Mouse (Mus musculus) telencephalon, adult 2 months (tissue): ENCODE results near the gene Eif6.
"Not testable (repeated sequence)": the region's sequence is repeated elsewhere in the genome, so short reads cannot be mapped to it uniquely, and the experiment has no call there.

Experiments used
- DNase-seq: peaks from one replicate; pipeline ENCODE4 v3.0.0-alpha.2; 2011; ENCODE audit warnings: low read depth, low spot score

The Eif6 gene

GRCm38 (mm10) chr2:155826630-155827424 is at the start of gene Eif6:
Gene Eif6 (minus strand): TSS chr2:155826925.
- peak; percentile 89 for DNase-seq

DNA sequence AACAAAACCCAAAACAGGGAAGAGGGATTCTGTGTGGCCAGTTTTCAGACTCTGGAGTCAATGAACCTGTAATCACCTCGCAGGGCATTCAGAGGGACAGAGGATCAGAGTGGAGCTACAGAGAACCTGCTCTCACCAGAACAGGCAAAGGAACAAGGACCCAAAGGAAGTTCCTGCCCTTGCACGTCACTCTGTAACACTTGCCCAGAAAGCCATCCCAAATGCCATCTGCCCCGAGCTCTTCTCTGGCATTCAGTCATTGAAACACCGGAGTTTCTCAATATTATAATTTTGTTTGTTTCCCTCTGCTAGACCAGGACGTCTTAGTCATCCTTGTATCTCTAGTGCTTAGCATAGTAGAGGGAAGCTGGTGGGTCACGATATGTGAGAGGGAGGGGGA is 46.9 kb upstream of the Eif6 start:
- DNase-seq, result no peak

GRCm38 (mm10) chr2:155872930-155873507 is 46.3 kb upstream of the Eif6 start:
- DNase-seq, result no peak

DNA sequence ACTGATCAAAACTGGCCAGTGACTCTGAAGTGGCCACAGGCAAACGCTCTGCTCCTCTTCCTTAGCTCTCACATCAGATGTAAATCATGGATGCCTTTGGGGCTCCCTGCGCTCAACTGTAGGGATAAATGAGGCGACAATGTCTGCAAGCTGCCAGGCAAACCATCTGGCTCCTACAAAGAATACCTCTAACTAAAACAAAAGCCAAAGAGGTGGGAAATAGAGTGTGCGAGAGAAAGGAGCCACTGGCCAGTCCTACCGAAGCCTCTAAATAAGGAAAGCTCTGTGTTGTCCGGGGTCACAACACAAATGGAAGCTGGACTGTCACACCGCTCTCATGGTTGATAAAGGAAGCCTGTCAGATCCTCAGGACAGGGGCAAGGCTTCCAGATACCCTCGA is 45.8 kb upstream of the Eif6 start:
- no peak for DNase-seq

DNA sequence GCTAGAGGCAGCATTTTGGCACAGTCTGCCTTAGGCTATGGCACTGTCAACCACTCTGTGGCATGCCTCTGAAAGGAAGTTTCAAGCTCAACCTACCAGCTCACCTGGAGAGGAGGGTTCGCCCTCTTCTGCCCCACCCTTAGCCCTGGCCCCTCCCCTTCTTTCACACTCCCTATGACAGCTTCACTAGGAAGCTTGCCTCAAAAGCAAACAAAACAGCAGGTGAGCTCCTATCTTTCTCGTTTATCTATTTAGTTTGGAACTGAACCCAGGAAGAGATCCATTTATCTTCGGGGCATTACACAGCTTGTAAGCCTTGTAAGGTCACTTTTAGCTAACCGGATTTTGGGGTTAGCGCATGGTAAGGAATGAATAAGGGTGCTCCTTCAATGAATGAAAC is 43.0 kb upstream of the Eif6 start:
- DNase-seq, result no peak

- no peak for DNase-seq
Measured at GRCm38 (mm10) chr2:155868320-155868719, 41.6 kb upstream of the Eif6 start.

DNA sequence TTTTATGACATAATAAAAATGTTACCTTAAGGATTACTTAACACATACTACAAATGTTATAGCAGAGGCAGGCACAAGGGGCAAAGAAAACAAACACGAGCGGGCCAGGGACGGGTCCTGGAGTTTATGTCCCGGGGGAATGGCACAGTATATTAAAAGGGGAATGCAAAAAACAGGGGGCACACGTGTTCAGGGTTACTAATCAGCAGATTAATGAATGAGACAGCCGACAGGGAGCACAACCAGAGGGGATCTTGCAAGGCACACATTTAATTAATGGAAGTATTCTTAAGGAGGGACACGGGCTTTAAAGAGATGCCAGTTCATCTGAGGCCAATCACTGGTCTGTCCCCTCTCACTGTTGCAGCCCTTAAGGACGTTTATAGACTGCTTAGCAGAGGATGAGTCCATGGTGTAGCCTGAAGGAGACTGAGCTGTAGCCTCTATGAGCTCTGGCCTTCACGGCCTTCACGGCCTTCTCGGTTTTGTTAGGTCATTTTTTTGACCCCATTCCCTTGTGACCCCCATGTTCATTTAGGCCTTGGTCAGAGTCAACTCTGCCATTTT is 36.7 kb upstream of the Eif6 start:
- DNase-seq, result no peak

DNA sequence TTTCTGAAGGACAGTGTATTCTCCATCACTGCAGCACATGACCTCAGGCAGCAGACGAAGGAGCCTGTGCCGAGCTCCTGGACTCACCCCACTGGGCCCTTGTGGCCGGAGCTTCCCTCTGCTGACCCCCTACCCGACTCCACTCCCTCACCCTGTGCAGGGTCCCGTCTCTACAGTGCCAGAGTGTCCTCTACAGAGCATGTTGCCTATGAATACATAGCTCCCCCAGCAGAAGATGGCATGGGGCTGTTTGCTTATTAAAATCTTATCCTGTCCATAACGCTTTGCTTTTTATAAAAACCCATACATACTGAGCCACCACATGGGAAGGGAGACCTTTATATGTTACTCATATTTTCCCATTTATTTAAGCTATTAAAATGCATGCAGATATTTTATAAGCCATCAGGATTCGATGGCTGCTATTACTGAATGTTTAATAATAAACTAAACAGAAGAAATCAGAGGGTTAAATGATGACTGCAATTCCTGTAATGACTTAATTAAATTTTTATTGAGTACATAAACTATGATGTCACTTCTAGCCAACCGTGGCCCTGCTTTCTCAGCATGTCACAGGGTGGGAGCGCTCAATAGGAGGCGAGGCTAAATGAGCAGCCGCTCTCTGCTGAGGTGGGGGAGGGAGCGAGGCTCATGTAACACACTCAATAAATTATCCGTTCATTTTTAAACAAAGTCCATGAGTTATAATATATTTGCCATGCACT is 36.0 kb upstream of the Eif6 start:
- DNase-seq, result no peak

DNA sequence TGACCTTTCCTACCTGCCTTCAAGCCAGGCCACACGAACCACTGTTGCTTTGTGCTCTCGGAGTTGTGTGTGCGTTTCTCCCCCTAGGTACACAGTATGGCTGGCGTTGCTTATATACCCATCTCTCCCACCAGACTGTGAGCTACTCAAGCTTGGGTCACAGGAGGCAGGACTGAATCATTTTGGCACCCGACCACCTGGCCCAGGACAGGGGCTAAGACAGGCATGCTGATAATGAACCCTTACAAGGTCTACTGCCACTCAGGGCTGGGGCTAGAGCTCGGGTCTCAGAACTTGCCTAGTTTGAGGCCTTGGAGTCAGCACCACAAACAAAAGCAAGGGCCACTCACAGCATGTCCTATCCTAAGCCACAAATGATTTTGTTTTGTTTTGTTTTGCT is 34.9 kb upstream of the Eif6 start:
- DNase-seq, result no peak

GRCm38 (mm10) chr2:155860102-155860501 is 33.4 kb upstream of the Eif6 start:
- no peak for DNase-seq

GRCm38 (mm10) chr2:155852536-155852935 is 25.8 kb upstream of the Eif6 start:
- no peak for DNase-seq

DNA sequence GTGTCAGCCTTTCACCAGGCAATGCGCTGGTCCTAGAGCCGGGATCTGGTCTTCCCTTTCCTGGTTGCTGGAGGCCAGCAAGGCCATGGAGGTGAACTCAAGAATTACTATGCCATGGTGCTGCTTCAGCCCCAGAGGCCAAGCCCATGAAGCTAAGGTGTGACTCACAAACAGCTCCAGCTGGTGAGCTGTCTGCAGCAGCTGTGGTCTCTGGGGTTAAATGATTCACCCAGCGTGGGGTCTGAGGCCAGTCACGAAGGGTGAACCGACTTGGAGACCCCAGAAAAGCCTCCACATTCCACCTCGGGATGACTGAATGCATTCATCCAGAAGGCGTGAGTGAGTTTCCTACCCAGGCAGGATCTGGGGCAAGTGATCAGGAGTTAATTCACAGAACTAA is 23.4 kb upstream of the Eif6 start:
- no peak for DNase-seq

DNA sequence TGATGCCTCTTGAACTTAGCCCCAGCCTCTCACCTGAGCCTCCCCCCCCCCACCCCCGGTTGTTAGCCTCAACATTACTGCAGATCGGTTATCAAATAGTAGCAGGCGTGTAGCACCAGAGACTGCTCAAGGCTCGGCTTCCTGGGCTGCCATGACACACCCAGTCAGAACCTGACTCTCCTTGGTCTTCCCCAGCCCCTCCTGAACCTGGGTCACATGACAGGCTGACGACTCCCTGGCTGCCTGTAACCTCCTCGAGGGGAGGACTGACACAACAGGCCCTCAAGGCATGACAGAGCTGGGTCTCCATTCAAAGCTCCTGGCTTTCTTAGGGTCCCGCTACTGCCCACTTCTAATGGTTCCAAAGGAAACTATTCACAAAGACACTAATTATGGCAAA is 22.7 kb upstream of the Eif6 start:
- DNase-seq, result no peak

- peak; percentile 44 for DNase-seq
Measured at GRCm38 (mm10) chr2:155848291-155848690, 21.6 kb upstream of the Eif6 start.

- no peak for DNase-seq
Measured at GRCm38 (mm10) chr2:155846930-155847329, 20.2 kb upstream of the Eif6 start.

GRCm38 (mm10) chr2:155838961-155839360 is 12.2 kb upstream of the Eif6 start:
- no peak for DNase-seq

GRCm38 (mm10) chr2:155837961-155838360 is 11.2 kb upstream of the Eif6 start:
- DNase-seq, result no peak

DNA sequence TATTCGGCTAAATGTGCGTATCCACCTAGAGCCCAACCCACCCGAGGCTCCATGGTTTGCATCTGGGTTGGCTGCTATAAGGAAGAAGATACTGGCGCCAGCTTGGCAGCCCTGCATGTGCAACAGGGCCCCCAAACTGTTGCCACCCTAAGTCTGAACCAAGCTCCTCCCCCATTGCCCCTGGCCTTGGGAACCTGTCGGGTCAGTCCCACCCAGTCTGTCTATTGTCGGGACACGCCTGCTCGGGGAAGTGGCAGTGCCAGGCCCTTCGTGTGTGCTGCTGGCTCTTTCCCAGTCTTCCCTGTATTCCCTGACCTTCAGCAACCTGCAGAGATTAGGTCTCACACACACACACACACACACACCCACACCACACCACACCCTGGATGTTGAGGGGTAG is 8.0 kb upstream of the Eif6 start, which contains the start of gene Fam83c:
Gene Fam83c (minus strand): TSS at position 123 of the 400 bp plus-strand sequence.
- no peak for DNase-seq

DNA sequence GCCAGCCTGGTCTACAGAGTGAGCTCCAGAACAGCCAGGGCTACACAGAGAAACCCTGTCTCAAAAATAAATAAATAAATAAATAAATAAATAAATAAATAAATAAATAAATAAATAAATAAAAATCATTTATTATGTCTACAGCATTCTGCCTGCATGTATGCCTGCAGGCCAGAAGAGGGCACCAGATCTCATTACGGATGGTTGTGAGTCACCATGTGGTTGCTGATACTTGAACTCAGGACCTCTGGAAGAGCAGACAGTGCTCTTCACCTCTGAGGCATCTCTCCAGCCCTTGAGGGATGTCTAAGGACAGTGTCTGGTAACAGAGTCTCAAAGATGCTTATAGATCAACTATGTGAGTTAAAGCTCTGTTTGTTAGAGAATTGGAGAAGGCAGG is 5.4 kb upstream of the Eif6 start:
- not testable (repeated sequence) for DNase-seq

GRCm38 (mm10) chr2:155831302-155831701 is 4.6 kb upstream of the Eif6 start:
- DNase-seq, result no peak

- DNase-seq, result no peak
Measured at GRCm38 (mm10) chr2:155830841-155831240, 4.1 kb upstream of the Eif6 start.

DNA sequence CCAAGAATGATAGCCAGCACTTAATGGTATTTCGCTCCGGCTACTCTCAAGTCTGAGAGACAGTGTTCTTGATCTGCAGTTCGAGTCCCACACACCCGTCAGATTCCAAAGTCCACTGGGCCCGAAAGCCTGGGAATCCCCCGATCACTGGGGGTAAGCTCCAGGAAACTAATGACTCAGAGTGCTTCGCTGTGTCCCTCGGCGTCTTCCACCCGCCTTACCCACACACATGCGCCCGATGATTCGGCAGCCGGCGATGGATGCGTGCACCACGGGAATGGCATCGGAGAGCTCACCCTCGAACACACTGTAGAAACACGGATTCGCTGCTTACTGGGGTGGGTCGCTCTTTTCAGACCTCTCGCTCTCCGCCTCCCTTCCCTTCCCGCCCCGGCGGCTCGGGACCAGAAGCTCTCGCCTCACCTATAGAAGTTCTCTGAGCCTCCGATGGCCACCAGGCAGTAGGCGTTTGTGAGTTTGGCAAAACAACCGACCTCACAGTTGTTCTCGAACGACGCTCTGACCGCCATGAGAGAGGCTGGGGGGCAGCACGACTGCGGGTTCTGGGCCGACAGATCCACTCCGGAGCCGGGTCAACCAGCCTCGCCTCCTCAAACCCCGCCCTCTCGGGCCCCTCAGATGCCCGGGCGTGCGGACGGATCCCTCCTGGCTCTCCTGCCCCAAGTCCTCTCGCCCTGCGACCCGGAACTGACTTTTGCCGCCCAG is 658 bp downstream of the Eif6 start:
- no peak for DNase-seq
